Mouse (Mus musculus): ENCODE data around the gene Zfp873. TPM values are rescaled to one million over a fixed set of nuclear protein-coding genes. Genes with fewer than 3 reads are reported as not detected.
"Not testable (repeated sequence)": the region's sequence is repeated elsewhere in the genome, so short reads cannot be mapped to it uniquely, and the experiment has no call there.

Gene Zfp873
- total and polyA plus RNA-seq, 3 experiments: 3.2 to 4.2 TPM; not detected in 1

GRCm38 (mm10) chr10:82046603-82047002 lies 1.3 kb upstream of the Zfp873 start:
- peaks cover 1% of the 10 kb centered on the region; the same call in 1 of the 2 replicates for H3K9me3 ChIP-seq (replicated peaks; ENCODE audit: insufficient read depth, low read length)

GRCm38 (mm10) chr10:82048460-82048804 lies 509 bp downstream of the Zfp873 start:
- H3K36me3 ChIP-seq (ENCODE audit: control insufficient read depth in 1 of 2, insufficient read depth in 2 of 2, low read length in 2 of 2); H3K9me3 ChIP-seq (replicated peaks; ENCODE audit: insufficient read depth, low read length); H3K79me2 ChIP-seq (ENCODE audit: control insufficient read depth, insufficient read depth, low read length, poor library complexity); H3K27ac ChIP-seq (ENCODE audit: control insufficient read depth, low read depth, low read length); H3K4me1 ChIP-seq (ENCODE audit: control insufficient read depth in 1 of 2, insufficient read depth in 2 of 2, low read length in 2 of 2); H3K27me3 ChIP-seq (ENCODE audit: control insufficient read depth in 1 of 2, insufficient read depth in 2 of 2, low read length in 2 of 2); DNase-seq (ENCODE audit: low read depth, low spot score): not testable (repeated sequence)
- Histone ChIP-seq H3K9ac (ENCODE audit: control insufficient read depth, low read depth, low read length, poor library complexity, severe bottlenecking) (peak overlapping the region; percentile 15), H3K4me3 (ENCODE audit: control insufficient read depth in 1 of 2, insufficient read depth in 1 of 2, low read depth in 2 of 2, low read length in 2 of 2) (peak overlapping the region; percentile 78 to 84)
- peak; percentile 15; the same call in 1 of the 2 replicates for TF ChIP-seq MYC (IDR thresholded peaks at IDR 0.05; ENCODE audit: low read depth, low read length)

More at GRCm38 (mm10) chr10:82046603-82047002, 1.3 kb upstream of the Zfp873 start:
- H3K9ac ChIP-seq (ENCODE audit: control insufficient read depth, low read depth, low read length, poor library complexity, severe bottlenecking): no peak overlapping the region
- no peak for DNase-seq (ENCODE audit: low read depth, low spot score)
- peaks cover 2% of the 10 kb centered on the region for H3K79me2 ChIP-seq (ENCODE audit: control insufficient read depth, insufficient read depth, low read length, poor library complexity)
- peaks cover 0 to 8% of the 10 kb centered on the region in 2 experiments; a peak in 1 of 4 replicates for H3K4me1 ChIP-seq (ENCODE audit: control insufficient read depth in 1 of 2, insufficient read depth in 2 of 2, low read length in 2 of 2)
- H3K36me3 ChIP-seq (ENCODE audit: control insufficient read depth in 1 of 2, insufficient read depth in 2 of 2, low read length in 2 of 2): peaks cover 0 to 3% of the 10 kb centered on the region in 2 experiments; a peak in 1 of 4 replicates
- H3K27ac ChIP-seq (ENCODE audit: control insufficient read depth, low read depth, low read length): no peak overlapping the region
- H3K4me3 ChIP-seq (ENCODE audit: control insufficient read depth in 1 of 2, insufficient read depth in 1 of 2, low read depth in 2 of 2, low read length in 2 of 2): no peak overlapping the region
- TF ChIP-seq NELFE (IDR thresholded peaks at IDR 0.05; ENCODE audit: low read depth, low read length): no peak
- TF ChIP-seq UBTF (IDR thresholded peaks at IDR 0.05; ENCODE audit: borderline replicate concordance, insufficient read depth, low read depth, low read length): no peak
- TF ChIP-seq ZNF384 (IDR thresholded peaks at IDR 0.05; ENCODE audit: low read depth, low read length): no peak
- TF ChIP-seq USF1 (IDR thresholded peaks at IDR 0.05; ENCODE audit: low read depth, low read length): no peak
- H3K27me3 ChIP-seq (ENCODE audit: control insufficient read depth in 1 of 2, insufficient read depth in 2 of 2, low read length in 2 of 2): no peaks in the 10 kb centered on the region; a peak in 1 of 4 replicates

GRCm38 (mm10) chr10:82082728-82083621 lies 35.1 kb downstream of the Zfp873 start, which contains the start of gene BC024063:
BC024063 (plus strand) TSS chr10:82083353.
- H3K9me3 ChIP-seq (replicated peaks; ENCODE audit: insufficient read depth, low read length); H3K79me2 ChIP-seq (ENCODE audit: control insufficient read depth, insufficient read depth, low read length, poor library complexity); H3K36me3 ChIP-seq (ENCODE audit: control insufficient read depth in 1 of 2, insufficient read depth in 2 of 2, low read length in 2 of 2); H3K4me1 ChIP-seq (ENCODE audit: control insufficient read depth in 1 of 2, insufficient read depth in 2 of 2, low read length in 2 of 2); H3K27me3 ChIP-seq (ENCODE audit: control insufficient read depth in 1 of 2, insufficient read depth in 2 of 2, low read length in 2 of 2): not testable (repeated sequence)
- H3K9ac ChIP-seq (ENCODE audit: control insufficient read depth, low read depth, low read length, poor library complexity, severe bottlenecking): peak within 1 kb of the TSS; percentile 70
- H3K4me3 ChIP-seq (ENCODE audit: control insufficient read depth in 1 of 2, insufficient read depth in 1 of 2, low read depth in 2 of 2, low read length in 2 of 2): peak within 1 kb of the TSS; percentile 55 to 66
- peak; percentile 90 for DNase-seq (ENCODE audit: low read depth, low spot score)
- TF ChIP-seq MYC (IDR thresholded peaks at IDR 0.05; ENCODE audit: low read depth, low read length) (0 out of 2 replicates have a peak, but pooled peaks have one; percentile 36), NELFE (IDR thresholded peaks at IDR 0.05; ENCODE audit: low read depth, low read length) (peak; percentile 42; the same call in 1 of the 2 replicates), POLR2A (IDR thresholded peaks at IDR 0.05; ENCODE audit: control insufficient read depth in 1 of 2, insufficient read depth in 1 of 2, low read depth in 1 of 2, low read length in 2 of 2, poor library complexity in 1 of 2) (peak; percentile 38 to 63; a peak in 2 of 4 replicates), NRF1 (IDR thresholded peaks at IDR 0.05; ENCODE audit: insufficient read depth, low read depth, low read length, poor library complexity, severe bottlenecking) (peak; percentile 72; the same call in 1 of the 2 replicates), HCFC1 (IDR thresholded peaks at IDR 0.05; ENCODE audit: low read depth, low read length) (0 out of 2 replicates have a peak, but pooled peaks have one; percentile 36)
- H3K27ac ChIP-seq (ENCODE audit: control insufficient read depth, low read depth, low read length): peak within 1 kb of the TSS; percentile 78

GRCm38 (mm10) chr10:82083622-82083971 lies 35.7 kb downstream of the Zfp873 start:
- DNase-seq (ENCODE audit: low read depth, low spot score): peak; percentile 16
- not testable (repeated sequence) for H3K9me3 ChIP-seq (replicated peaks; ENCODE audit: insufficient read depth, low read length); H3K27me3 ChIP-seq (ENCODE audit: control insufficient read depth in 1 of 2, insufficient read depth in 2 of 2, low read length in 2 of 2); H3K36me3 ChIP-seq (ENCODE audit: control insufficient read depth in 1 of 2, insufficient read depth in 2 of 2, low read length in 2 of 2); H3K4me1 ChIP-seq (ENCODE audit: control insufficient read depth in 1 of 2, insufficient read depth in 2 of 2, low read length in 2 of 2); H3K79me2 ChIP-seq (ENCODE audit: control insufficient read depth, insufficient read depth, low read length, poor library complexity); H3K27ac ChIP-seq (ENCODE audit: control insufficient read depth, low read depth, low read length)
- Histone ChIP-seq H3K9ac (ENCODE audit: control insufficient read depth, low read depth, low read length, poor library complexity, severe bottlenecking) (peak overlapping the region; percentile 70; the same call in 1 of the 2 replicates), H3K4me3 (ENCODE audit: control insufficient read depth in 1 of 2, insufficient read depth in 1 of 2, low read depth in 2 of 2, low read length in 2 of 2) (peak overlapping the region; percentile 40 to 66)
